Mouse (Mus musculus) neural tube, embryonic 12.5 days (tissue): ENCODE results near the gene Hsf2bp. TPM values are rescaled to one million over a fixed set of nuclear protein-coding genes. Genes with fewer than 3 reads are reported as not detected.
"Not testable (repeated sequence)": the region's sequence is repeated elsewhere in the genome, so short reads cannot be mapped to it uniquely, and the experiment has no call there.

ENCODE experiments used
- ATAC-seq: fragments of 200-750 bp; cut with Nextera tagmentation; 2 replicates; pipeline ENCODE4 v1.8.0; 2017; ENCODE audit warnings: low read depth, mild to moderate bottlenecking, moderate TSS enrichment, moderate library complexity; ENCODE audit not compliant: low FRiP score
- H3K27ac ChIP-seq: fragments of 300-500 bp; sonication (generic); 2 replicates; pipeline ENCODE4 v1.5.1; 2016
- H3K27me3 ChIP-seq: fragments of 300-500 bp; sonication (generic); replicated peaks from 2 replicates; pipeline ENCODE4 v1.6.1; 2016; ENCODE audit warnings: mild to moderate bottlenecking
- H3K36me3 ChIP-seq: fragments of 300-500 bp; sonication (generic); 2 replicates; pipeline ENCODE4 v1.6.1; 2016; ENCODE audit warnings: mild to moderate bottlenecking
- H3K4me1 ChIP-seq: fragments of 300-500 bp; sonication (generic); 2 replicates; pipeline ENCODE4 v1.6.1; 2016
- H3K4me2 ChIP-seq: fragments of 300-500 bp; sonication (generic); replicated peaks from 2 replicates; pipeline ENCODE4 v1.6.1; 2016; ENCODE audit warnings: mild to moderate bottlenecking
- H3K4me3 ChIP-seq: fragments of 300-500 bp; sonication (generic); 2 replicates; pipeline ENCODE4 v1.5.1; 2016
- H3K9ac ChIP-seq: fragments of 300-500 bp; sonication (generic); 2 replicates; pipeline ENCODE4 v1.6.1; 2016; ENCODE audit warnings: mild to moderate bottlenecking
- H3K9me3 ChIP-seq: fragments of 300-500 bp; sonication (generic); 2 replicates; pipeline ENCODE4 v1.6.1; 2016; ENCODE audit warnings: mild to moderate bottlenecking
- WGBS: fragments of 180-500 bp; shearing (Covaris S2); methylation state at CpG from one replicate; pipeline ENCODE4 v1.1.7; 2016; 5-methylcytosine and 5-hydroxymethylcytosine counted together
- polyA plus RNA-seq: library from polyadenylated mRNA; unstranded; fragments of >200 nt; fragmentation: Nextera tagmentation; extraction: Ambion mirVana; gene quantifications from 2 replicates; pipeline ENCODE4 v1.2.1, GENCODE M21; 2016

Hsf2bp gene
- polyA plus RNA-seq = 0.28 and 0.47 TPM in 2 replicates

DNA sequence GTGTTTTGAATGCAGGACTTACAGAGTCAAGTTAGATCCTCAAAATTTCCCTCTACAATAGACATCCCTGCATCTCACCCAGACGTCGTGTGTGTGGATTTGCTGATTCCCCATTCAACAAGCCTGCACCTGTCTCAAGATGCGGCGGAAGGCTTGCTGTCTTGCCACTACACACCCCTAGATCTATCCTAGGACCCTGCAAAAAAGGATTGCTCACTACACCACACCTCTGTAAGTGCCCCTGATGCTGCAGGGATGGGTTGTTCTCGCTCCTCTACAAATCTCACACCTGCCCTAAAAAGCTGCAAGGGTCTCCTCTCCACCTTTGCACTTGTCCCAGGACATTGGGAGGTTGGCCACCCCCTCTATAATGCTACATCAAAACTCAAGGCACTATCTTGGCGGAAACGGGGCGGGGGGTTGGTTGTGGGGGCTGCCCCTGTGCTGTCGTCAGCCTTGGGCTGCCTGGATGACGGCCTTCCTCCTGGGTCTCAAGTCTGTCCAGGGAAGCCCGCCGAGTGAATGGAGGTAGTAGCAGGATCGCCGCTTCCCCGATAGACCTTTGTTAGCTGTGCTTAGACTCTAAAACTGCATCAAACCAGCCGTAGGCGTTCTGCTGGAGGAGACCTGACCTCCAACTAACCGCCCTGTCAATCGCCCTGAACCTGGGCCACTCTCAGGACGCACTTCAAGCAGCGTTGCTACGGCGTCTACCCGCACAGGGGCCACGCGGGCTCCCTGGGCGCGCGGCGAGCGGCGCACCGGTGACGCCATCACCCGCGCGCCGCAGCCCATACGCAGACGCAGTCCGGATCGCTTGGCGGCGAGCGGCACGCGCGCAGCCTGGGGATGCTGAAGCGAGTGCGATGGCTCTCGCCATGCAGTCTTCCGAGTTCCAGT is at the start of gene Hsf2bp, which contains the start of gene Rrp1b:
TSS of gene Hsf2bp (minus strand) at position 741 of the 900 bp plus-strand sequence.
TSS of gene Rrp1b (plus strand) at position 492 of the 900 bp plus-strand sequence.
- Histone ChIP-seq H3K36me3 (no peaks in the 10 kb centered on the region; the same call in 1 of the 2 replicates), H3K4me3 (peak within 1 kb of the TSS; percentile 85), H3K9me3 (no peaks in the 10 kb centered on the region), H3K4me2 (peak within 1 kb of the TSS; percentile 84), H3K27ac (peak within 1 kb of the TSS; percentile 34; the same call in 1 of the 2 replicates), H3K4me1 (peaks cover 22% of the 10 kb centered on the region), H3K9ac (peak within 1 kb of the TSS; percentile 74), H3K27me3 (no peaks in the 10 kb centered on the region)
- ATAC-seq = peak; percentile 96
- WGBS = 6% methylated on average over 52 of the region's 52 CpGs

DNA sequence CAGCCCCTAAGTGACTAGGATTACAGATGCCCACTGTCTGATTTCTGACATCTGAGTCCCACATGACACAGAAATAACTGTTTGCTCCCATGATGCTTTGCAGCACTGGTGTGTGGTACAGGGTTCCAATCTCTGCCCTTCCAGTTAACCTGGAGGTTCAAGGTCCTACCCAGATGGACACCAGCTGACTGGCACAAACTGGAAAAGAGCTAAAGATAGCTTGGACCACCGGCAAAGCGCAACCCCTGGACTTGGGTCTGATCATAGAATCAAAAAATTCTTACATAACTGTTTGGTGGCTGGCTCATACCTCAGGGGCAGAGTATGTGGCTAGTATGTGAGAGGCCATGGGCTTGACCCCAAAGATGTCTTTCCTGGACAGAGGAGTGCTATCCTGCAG is 47.2 kb upstream of the Hsf2bp start:
- Histone ChIP-seq H3K27me3 (no peaks in the 10 kb centered on the region), H3K27ac (no peak overlapping the region), H3K9ac (no peak overlapping the region), H3K4me2 (no peak overlapping the region), H3K9me3 (no peaks in the 10 kb centered on the region), H3K4me1 (no peaks in the 10 kb centered on the region), H3K36me3 (no peaks in the 10 kb centered on the region), H3K4me3 (no peak overlapping the region)
- WGBS = 93% methylated on average over 2 of the region's 2 CpGs
- no peak for ATAC-seq

DNA sequence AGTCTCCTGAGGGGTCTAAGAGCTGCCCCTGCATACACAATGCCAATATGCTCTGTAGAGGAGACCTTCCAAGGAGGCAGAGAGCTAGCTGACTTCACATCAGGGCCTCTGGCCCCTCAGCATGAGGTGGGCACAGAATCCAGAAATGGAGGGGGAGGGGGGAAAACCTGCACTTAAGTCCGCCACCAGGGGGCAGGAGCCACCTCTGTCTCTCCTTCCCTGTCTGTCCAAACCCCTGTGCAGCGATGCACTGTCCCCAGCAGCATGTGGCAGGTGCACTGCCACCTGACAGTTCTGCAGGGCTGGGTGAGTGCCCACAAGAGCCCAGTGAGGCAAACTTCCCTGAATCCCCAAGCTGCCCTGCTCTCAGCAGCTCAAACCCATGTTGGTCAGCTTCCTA is 39.0 kb upstream of the Hsf2bp start:
- 2% methylated on average over 2 of the region's 2 CpGs for WGBS
- H3K4me2 ChIP-seq = no peak overlapping the region
- 0 out of 2 replicates have a peak, but pooled peaks have one; percentile 48 for ATAC-seq
- 0 out of 2 replicates have a peak, but pooled peaks cover 2% of the 10 kb centered on the region for H3K27me3 ChIP-seq
- H3K27ac ChIP-seq = no peak overlapping the region
- H3K36me3 ChIP-seq = no peaks in the 10 kb centered on the region
- H3K9me3 ChIP-seq = peaks cover 3% of the 10 kb centered on the region; the same call in 1 of the 2 replicates
- H3K4me1 ChIP-seq = no peaks in the 10 kb centered on the region
- H3K4me3 ChIP-seq = no peak overlapping the region
- H3K9ac ChIP-seq = no peak overlapping the region

DNA sequence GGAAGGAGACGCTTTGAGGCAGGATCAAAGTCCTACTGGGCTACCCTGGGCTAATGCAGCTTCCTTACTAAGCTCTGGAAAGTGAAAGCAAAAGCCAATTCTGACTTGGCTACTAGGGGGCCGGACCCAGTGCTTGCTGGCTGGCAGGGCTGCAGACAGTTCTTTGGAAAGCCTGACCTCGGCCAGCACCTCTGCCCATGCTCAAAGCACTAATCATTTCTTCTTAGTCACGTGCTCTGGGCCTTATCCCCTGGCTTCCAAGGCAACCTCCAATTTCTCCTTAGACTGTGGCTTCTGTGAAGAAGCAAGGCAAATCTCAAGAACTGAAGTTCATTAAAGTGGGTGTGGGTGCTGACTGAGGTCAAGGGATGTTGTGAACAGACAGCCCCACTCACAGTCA is 38.5 kb upstream of the Hsf2bp start:
- Histone ChIP-seq H3K27ac (no peak overlapping the region), H3K27me3 (0 out of 2 replicates have a peak, but pooled peaks cover 2% of the 10 kb centered on the region), H3K9me3 (peaks cover 8% of the 10 kb centered on the region), H3K4me1 (no peaks in the 10 kb centered on the region), H3K36me3 (no peaks in the 10 kb centered on the region), H3K4me3 (no peak overlapping the region), H3K4me2 (no peak overlapping the region), H3K9ac (no peak overlapping the region)
- 65% methylated on average over 4 of the region's 4 CpGs for WGBS
- ATAC-seq = no peak

DNA sequence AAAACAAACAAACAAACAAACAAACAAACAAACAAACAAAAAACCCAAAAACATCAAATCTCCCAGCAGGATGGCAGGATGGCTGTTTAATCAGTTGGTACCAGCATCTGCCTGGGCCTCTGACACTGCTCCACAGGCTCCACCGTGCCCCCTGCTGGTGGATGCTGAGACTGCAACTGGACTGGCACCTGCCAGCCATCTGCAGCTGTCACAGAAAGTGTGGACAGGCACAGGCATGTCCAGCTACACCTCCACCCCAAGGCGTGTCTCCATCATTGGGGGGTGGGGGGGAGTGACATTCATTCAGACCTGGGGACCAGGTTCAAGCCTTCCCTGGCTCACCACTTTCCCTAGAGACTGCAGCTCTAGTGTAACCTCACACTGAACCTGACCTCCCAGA is 37.2 kb upstream of the Hsf2bp start:
- Histone ChIP-seq H3K27ac (no peak overlapping the region), H3K9me3 (peaks cover 9% of the 10 kb centered on the region), H3K4me3 (no peak overlapping the region), H3K9ac (no peak overlapping the region), H3K27me3 (0 out of 2 replicates have a peak, but pooled peaks cover 2% of the 10 kb centered on the region), H3K4me1 (no peaks in the 10 kb centered on the region), H3K4me2 (no peak overlapping the region), H3K36me3 (no peaks in the 10 kb centered on the region)
- 2% methylated on average over 2 of the region's 2 CpGs for WGBS
- ATAC-seq = no peak

DNA sequence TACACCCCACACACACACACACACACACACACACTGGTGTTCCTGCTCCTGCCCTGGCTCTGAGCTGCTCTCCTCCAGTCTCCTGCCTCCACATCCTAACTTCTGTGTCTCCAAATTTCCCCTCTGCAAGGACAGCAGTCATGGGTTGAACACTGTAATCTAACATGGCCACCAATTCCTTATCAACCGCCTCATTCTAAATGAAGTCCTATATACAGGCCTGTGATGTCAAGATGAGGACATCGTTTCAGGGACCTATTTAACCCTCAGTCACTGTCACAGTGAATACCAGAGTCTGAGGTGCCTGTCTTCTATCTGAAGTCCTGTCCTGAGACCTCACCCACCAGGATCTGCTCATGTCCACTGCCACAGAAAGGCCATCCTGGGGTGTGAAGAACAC is 32.7 kb upstream of the Hsf2bp start:
- Histone ChIP-seq H3K4me1 (no peaks in the 10 kb centered on the region), H3K27me3 (no peaks in the 10 kb centered on the region), H3K9me3 (peaks cover 9% of the 10 kb centered on the region), H3K36me3 (no peaks in the 10 kb centered on the region), H3K4me3 (no peak overlapping the region), H3K27ac (no peak overlapping the region), H3K9ac (no peak overlapping the region), H3K4me2 (no peak overlapping the region)
- no peak for ATAC-seq
- WGBS = 85% methylated on average over 2 of the region's 2 CpGs

DNA sequence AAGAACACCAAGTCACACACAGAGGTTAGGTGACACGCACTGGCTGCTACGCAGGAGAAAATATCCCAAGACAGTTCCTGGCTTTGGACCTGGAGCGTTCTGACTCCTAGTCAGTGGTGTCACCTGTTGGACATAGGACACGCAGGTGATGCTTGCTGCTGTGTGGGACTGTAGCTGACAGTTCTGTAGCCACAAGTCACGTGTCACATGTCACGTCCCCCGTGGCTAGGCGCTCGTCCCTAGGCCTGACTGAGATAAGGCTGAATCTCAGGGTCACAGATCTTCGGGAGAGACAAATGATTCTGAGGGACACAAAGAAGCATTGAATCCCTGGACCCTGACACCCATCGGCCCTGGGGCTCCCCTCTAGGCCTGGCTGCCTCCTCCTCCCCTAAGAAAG is 32.2 kb upstream of the Hsf2bp start:
- WGBS = 87% methylated on average over 11 of the region's 11 CpGs
- Histone ChIP-seq H3K4me2 (no peak overlapping the region), H3K27me3 (no peaks in the 10 kb centered on the region), H3K4me1 (no peaks in the 10 kb centered on the region), H3K27ac (no peak overlapping the region), H3K4me3 (no peak overlapping the region), H3K9ac (no peak overlapping the region), H3K36me3 (no peaks in the 10 kb centered on the region), H3K9me3 (peaks cover 9% of the 10 kb centered on the region)
- no peak for ATAC-seq

DNA sequence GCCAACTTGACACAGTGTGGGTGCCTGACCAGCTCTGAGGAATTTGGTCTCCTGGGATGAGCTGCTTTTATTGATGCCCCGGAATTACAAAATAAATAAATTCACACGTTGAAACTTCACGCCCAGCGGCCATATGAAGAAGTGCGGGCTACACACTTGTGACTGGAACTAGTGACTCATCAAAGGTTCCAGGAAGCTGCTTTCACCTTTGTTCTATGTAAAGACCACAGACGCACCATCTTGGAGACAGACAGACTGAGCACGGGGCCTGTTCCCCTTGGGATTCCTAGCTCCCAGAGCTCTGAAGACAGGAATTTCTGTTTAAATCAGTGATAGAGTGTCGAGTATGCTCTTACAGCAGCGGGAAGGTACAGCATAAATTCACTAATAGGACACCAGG is 31.4 kb upstream of the Hsf2bp start:
- peaks cover 9% of the 10 kb centered on the region for H3K9me3 ChIP-seq
- no peaks in the 10 kb centered on the region for H3K36me3 ChIP-seq
- ATAC-seq = no peak
- H3K4me1 ChIP-seq = no peaks in the 10 kb centered on the region
- no peak overlapping the region for H3K9ac ChIP-seq
- H3K27me3 ChIP-seq = no peaks in the 10 kb centered on the region
- 82% methylated on average over 9 of the region's 9 CpGs for WGBS
- H3K4me3 ChIP-seq = no peak overlapping the region
- no peak overlapping the region for H3K4me2 ChIP-seq
- H3K27ac ChIP-seq = no peak overlapping the region

DNA sequence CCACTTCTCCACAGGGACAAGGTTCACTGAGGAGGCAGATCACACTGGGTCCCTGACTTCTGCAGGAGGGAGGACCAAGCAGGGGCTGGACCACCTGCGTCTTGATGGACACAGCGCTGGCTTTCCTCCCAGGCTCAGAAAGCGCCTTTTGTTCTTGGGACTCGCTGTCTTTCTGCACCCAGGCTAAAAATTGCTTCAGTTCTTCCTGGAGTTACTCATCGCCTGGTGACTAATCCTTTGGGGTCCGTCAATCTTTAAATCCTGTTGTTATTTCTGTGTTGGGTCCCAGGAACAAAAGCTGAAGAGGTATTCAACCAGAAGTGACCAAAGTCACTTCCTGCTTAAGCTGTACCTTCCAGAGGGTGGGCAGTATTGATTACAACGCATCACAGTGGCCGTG is 28.6 kb upstream of the Hsf2bp start:
- H3K27ac ChIP-seq, H3K4me2 ChIP-seq, H3K4me1 ChIP-seq, H3K9me3 ChIP-seq, H3K27me3 ChIP-seq, ATAC-seq, H3K9ac ChIP-seq, H3K4me3 ChIP-seq: not testable (repeated sequence)
- H3K36me3 ChIP-seq = peaks cover 25% of the 10 kb centered on the region
- WGBS = 74% methylated on average over 8 of the region's 8 CpGs

DNA sequence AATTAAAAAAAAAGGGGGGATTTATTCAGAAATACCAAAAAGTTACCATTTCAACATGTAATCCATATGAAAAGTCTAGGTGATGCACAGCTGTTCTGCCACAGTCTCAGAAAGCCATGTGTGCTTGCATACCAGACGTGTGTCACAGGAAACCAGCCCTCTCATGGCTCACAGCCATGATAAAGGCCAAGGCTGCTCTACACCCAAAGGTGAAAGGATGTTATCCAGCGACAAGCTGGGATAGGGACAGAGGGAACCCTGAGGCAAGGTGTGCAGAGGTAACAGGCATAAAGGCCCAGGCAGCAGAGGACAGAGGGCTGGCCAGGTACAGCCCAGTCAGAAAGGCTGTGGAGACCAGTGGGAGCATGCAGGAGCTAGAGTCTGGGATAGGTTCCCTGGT is 27.5 kb upstream of the Hsf2bp start:
- 76% methylated on average over 2 of the region's 2 CpGs for WGBS
- Histone ChIP-seq H3K9me3 (no peaks in the 10 kb centered on the region), H3K4me3 (no peak overlapping the region), H3K27me3 (no peaks in the 10 kb centered on the region), H3K27ac (no peak overlapping the region), H3K9ac (no peak overlapping the region), H3K36me3 (peaks cover 36% of the 10 kb centered on the region), H3K4me1 (no peaks in the 10 kb centered on the region), H3K4me2 (no peak overlapping the region)
- no peak for ATAC-seq

DNA sequence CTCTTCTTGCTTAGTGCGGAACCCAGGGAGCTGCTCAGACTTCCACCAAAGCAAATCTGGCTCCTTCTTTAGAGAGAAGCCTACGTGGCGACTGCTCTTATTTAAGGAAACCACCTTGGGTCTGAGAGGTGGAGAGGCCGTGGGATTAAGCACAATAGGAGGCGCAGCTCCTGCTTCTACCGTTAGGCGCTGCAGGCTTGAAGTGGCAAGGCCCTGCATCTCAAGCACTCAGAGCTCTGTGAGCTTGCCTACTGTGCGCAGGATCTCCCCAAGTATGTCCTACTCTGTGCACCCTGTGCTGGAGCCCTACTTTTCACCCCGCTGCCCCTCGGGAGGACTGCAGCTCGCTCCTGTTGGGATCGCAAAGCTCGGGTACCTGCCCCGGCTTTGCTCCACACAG is 25.1 kb upstream of the Hsf2bp start:
- H3K4me2 ChIP-seq = no peak overlapping the region
- no peak overlapping the region for H3K27ac ChIP-seq
- no peak overlapping the region for H3K4me3 ChIP-seq
- peaks cover 60% of the 10 kb centered on the region for H3K36me3 ChIP-seq
- no peaks in the 10 kb centered on the region for H3K4me1 ChIP-seq
- no peak overlapping the region for H3K9ac ChIP-seq
- 96% methylated on average over 14 of the region's 14 CpGs for WGBS
- ATAC-seq = no peak
- H3K9me3 ChIP-seq = no peaks in the 10 kb centered on the region
- H3K27me3 ChIP-seq = no peaks in the 10 kb centered on the region

DNA sequence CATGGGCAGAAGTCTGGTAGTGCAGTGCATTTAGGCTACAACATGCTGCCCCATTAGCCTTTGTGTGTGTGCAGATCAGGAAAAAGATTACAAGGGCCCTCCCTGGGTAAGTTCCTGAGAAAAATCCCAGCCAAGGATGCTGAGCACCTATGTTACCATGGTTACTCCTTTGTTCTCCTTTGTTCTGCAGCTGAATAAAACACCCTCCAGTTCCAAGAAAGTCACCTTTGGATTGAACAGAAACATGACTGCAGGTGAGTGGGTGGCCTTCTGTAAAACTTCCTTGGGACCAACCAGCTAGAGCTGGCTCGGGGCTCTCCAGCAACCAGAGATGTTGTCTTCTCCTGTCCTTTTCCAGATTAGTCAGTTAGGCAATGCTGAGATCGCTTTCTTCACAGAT is 22.9 kb upstream of the Hsf2bp start:
- ATAC-seq = no peak
- H3K27me3 ChIP-seq = no peaks in the 10 kb centered on the region
- H3K9ac ChIP-seq = no peak overlapping the region
- H3K27ac ChIP-seq = no peak overlapping the region
- WGBS = 92% methylated on average over 2 of the region's 2 CpGs
- H3K4me2 ChIP-seq = no peak overlapping the region
- no peaks in the 10 kb centered on the region for H3K4me1 ChIP-seq
- H3K4me3 ChIP-seq = no peak overlapping the region
- H3K36me3 ChIP-seq = peaks cover 81% of the 10 kb centered on the region
- no peaks in the 10 kb centered on the region for H3K9me3 ChIP-seq
